Mouse (Mus musculus): Measurements from ENCODE around the gene Utrn.

DNA sequence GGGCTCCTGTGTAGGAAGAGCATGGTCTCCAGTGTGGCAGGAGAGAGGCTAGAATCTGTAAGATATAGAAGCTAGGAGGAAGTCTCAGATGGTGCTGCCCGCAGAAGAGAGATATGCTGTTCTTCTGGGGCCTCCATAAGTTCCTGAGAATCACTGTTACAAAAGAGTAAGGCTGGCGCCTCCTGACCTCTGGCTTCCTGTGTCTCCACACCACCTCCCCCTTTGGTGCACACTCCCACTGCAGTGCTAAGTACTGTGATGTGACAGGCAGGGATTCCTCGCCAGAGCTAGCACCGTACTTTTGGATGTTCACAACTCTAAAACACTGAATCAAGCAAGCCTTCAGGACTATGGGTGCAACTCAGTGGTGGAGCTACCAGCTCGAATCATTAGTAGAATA, 140.1 kb downstream of the Utrn start:
- no peak for TF ChIP-seq POLR2A (IDR thresholded peaks at IDR 0.05; ENCODE audit: insufficient read depth, low read depth, low read length)
- TF ChIP-seq CTCF (IDR thresholded peaks at IDR 0.05), result no peak
- no peak for TF ChIP-seq EP300 (IDR thresholded peaks at IDR 0.05; ENCODE audit: insufficient read depth, low read depth, low read length)
